Mouse (Mus musculus) CH12.LX (cell line): ENCODE data around the gene Il16.

Experiments
- CTCF ChIP-seq, 2 experiments: IDR thresholded peaks in 1 of 2; conservative IDR thresholded peaks in 1 of 2; 2 replicates each; pipeline ENCODE4 v1.5.1; 2011 to 2012; ENCODE audit warnings: low read depth in 2 of 2, low read length in 2 of 2, improper control_type of control experiment in 1 of 2, inconsistent platforms in 1 of 2, mild to moderate bottlenecking in 1 of 2, moderate library complexity in 1 of 2
- EP300 ChIP-seq: IDR thresholded peaks from 2 replicates; pipeline ENCODE4 v1.6.1; 2011; ENCODE audit warnings: low read length, improper control_type of control experiment
- HCFC1 ChIP-seq: IDR thresholded peaks from 2 replicates; pipeline ENCODE4 v1.6.1; 2012; ENCODE audit warnings: low read depth, mild to moderate bottlenecking, inconsistent platforms, low read length, improper control_type of control experiment
- MAX ChIP-seq: IDR thresholded peaks from 2 replicates; pipeline ENCODE4 v1.6.1; 2011; ENCODE audit warnings: low read length, improper control_type of control experiment
- MXI1 ChIP-seq: IDR thresholded peaks from 2 replicates; pipeline ENCODE4 v1.6.1; 2011; ENCODE audit warnings: mild to moderate bottlenecking, low read depth, low read length, improper control_type of control experiment
- POLR2A ChIP-seq: IDR thresholded peaks from 2 replicates; pipeline ENCODE4 v1.6.1; 2011; ENCODE audit warnings: low read depth, mild to moderate bottlenecking, improper control_type of control experiment, low read length
- POLR2AphosphoS2 ChIP-seq: IDR thresholded peaks from 2 replicates; pipeline ENCODE4 v1.6.1; 2011; ENCODE audit warnings: low read depth, low read length, improper control_type of control experiment
- RAD21 ChIP-seq: IDR thresholded peaks from 2 replicates; pipeline ENCODE4 v1.6.1; 2011; ENCODE audit warnings: low read depth, mild to moderate bottlenecking, low read length, improper control_type of control experiment, moderate library complexity
- TCF12 ChIP-seq: IDR thresholded peaks from 2 replicates; pipeline ENCODE4 v1.6.1; 2014; ENCODE audit warnings: low read depth, mild to moderate bottlenecking, inconsistent platforms, low read length, improper control_type of control experiment
- UBTF ChIP-seq: IDR thresholded peaks from 2 replicates; pipeline ENCODE4 v1.6.1; 2012; ENCODE audit warnings: low read depth, mild to moderate bottlenecking, inconsistent platforms, low read length, improper control_type of control experiment, moderate library complexity
- USF1 ChIP-seq: IDR thresholded peaks from 2 replicates; pipeline ENCODE4 v1.6.1; 2014; ENCODE audit warnings: low read depth, mild to moderate bottlenecking, inconsistent platforms, low read length, improper control_type of control experiment
- ZC3H11A ChIP-seq: IDR thresholded peaks from 2 replicates; pipeline ENCODE4 v1.6.1; 2012; ENCODE audit warnings: low read depth, mild to moderate bottlenecking, inconsistent platforms, low read length, improper control_type of control experiment
- ZMIZ1 ChIP-seq: IDR thresholded peaks from 2 replicates; pipeline ENCODE4 v1.6.1; 2012; ENCODE audit warnings: low read depth, mild to moderate bottlenecking, inconsistent platforms, low read length, improper control_type of control experiment
- ZNF384 ChIP-seq: IDR thresholded peaks from 2 replicates; pipeline ENCODE4 v1.6.1; 2012; ENCODE audit warnings: low read depth, low read length, improper control_type of control experiment, inconsistent platforms

DNA sequence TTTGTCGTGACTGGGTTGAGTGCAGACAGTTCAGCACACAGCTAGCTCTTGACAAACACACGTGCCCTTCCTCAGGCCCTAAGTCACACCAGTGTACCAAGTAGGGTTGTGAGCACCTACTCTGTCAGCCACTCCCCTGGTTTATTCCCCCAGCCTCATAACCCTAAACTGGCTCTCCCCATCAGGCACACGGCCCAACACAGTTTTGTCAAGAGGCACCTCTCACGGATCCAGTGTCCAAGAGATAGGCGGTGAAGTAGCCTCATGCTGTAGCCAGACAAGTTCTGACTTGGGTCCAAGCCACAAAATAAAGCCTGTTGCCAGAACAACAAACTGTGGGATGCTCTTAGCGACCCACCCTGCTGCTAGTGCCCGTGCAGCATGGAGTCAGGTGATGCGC is 22.3 kb downstream of the Il16 start:
- TF ChIP-seq POLR2A (no peak), POLR2AphosphoS2 (no peak), CTCF (conservative IDR thresholded peaks at IDR 0.05 in 1 of 2, IDR thresholded peaks at IDR 0.05 in 1 of 2; ENCODE audit: low read depth in 2 of 2, low read length in 2 of 2) (no peak), ZC3H11A (no peak), EP300 (no peak), ZNF384 (no peak), RAD21 (no peak), MAX (no peak), UBTF (no peak), HCFC1 (no peak), ZMIZ1 (no peak), MXI1 (no peak), USF1 (no peak), TCF12 (no peak)
